Mouse (Mus musculus) layer of hippocampus, postnatal 25 days (tissue): ENCODE results near the gene Hs3st5. TPM values are rescaled to one million over a fixed set of nuclear protein-coding genes. Genes with fewer than 3 reads are reported as not detected.

ENCODE experiments used
- DNase-seq, 2 experiments: peaks; one replicate each; pipeline ENCODE4 v3.0.0; 2022; ENCODE audit warnings: mixed read lengths in 2 of 2, low spot score in 1 of 2; ENCODE audit errors: extremely low spot score in 1 of 2
- total RNA-seq, 2 experiments: library from RNA; stranded (reverse); gene quantifications; 2 replicates each; pipeline ENCODE4 v1.2.3; 2021

The Hs3st5 gene
- total RNA-seq, 2 experiments from 2014 or later, result 1.6 to 1.9 TPM

DNA sequence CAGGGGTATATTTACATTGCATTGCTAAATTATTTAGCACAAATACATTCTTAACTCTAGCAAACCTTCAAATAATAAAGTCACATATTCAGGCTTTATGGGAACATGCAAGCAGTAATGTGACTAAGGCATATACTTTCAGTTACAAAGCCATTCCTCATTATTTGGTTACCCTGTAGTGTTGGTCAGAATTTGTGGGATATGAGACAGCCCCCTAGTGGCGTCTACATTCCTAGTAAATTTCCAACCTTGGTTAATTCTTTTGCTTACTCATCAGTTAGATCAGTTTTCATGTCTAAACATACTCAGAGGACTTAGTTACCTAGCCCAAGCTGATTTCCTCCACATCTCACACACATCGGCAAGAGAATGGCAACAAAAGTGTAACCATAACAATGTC lies 285.2 kb downstream of the Hs3st5 start:
- no peak for DNase-seq

DNA sequence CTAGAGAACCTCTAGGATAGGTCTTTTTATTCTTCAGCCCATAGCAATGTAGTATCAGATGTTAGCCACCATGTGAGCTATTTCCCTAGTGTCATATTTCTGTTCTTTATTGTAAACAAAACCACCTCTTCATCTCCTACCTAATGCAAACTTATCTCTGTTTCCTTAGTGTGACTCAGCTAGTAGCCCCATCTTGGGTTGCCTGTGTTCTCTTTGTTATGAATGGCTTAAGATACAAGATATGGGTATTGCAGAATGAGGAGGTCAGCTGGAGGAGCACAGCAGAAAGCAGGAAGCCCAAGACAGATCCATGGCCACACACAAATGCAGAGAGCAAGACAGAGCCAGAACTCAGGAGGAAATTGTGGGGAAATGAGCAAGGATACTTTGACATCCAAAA lies 288.7 kb downstream of the Hs3st5 start:
- no peak for DNase-seq

DNA sequence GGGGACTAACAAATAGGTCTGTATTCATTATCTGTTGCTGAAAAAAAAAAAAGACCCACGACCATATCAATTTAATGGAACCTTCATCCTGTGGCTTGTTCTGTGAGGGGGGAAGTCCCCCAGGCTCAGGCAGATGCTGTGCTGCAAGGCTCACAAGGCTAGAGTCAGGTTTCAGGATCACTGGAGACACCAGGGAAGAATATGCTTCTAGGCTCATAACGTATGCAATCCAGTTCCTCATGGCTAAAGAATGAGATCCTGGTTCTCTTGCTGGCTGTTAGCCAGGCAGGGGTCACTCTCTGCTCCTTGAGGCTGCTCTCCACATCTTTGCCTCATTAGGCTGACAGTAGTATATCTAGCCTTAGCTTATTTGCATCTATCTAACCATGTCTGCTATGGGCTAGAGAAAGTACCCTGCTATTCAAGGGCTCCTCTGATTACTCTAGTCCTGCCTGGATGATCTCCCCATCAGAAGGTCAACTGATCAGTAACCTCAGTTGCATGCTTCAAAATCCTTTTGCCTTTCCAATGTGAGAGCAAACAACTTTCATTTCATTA lies 294.4 kb downstream of the Hs3st5 start:
- no peak for DNase-seq

DNA sequence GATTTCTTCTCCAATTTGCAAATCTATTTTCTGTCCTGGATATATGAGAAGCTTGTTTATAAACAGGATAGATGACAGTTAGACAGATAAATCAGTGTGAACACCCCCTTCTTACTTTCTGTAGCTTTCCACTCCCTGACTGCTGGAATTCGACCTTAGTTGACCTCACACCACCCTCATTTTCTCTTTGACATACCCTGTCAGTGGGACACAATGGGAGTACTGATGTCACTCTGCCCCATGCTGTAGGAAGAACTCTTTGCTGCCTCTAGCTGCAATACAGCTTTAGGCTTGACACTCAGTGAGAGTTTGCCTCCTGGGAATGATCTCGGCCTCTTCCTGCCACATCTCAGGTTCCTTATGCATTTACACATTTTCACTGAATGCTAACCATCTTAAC lies 297.1 kb downstream of the Hs3st5 start:
- DNase-seq, result no peak

DNA sequence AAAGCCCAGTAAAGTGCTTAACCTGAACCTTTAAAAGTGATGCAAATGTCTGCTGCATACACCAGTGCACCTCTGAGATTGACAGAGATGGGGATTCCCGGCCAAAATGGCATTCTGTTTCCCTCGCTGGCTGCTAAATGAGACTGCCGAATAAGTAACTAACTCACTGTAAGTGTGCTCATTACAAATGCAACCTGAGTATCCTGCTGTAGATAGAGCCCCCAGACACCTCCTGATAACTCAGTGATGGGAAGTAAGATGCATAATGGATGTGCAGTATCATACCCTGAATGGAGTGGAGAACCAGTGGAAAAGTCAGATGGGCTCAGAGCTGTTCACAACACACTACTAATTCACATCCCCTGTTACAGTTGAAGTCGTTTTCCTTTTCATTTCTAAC lies 298.7 kb downstream of the Hs3st5 start:
- DNase-seq, result no peak

DNA sequence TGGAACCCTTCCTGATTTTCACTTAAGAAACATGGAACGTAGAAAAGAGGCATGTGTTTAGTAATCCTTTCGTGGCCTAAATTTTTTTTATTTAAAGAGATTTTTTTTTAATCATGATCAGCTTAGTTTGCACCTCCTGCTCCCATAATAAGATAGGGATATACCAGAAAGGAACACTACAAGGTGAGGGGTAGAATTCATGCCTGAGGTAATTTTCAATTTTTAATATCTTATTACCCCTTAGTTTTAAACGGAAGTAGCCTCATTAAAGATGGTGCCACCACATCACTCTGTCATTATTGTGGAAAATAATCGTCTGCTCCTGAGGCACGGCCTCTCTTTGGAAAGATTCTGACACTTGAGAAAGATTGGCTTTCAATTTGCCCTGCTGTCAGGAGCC lies 299.2 kb downstream of the Hs3st5 start:
- no peak for DNase-seq

DNA sequence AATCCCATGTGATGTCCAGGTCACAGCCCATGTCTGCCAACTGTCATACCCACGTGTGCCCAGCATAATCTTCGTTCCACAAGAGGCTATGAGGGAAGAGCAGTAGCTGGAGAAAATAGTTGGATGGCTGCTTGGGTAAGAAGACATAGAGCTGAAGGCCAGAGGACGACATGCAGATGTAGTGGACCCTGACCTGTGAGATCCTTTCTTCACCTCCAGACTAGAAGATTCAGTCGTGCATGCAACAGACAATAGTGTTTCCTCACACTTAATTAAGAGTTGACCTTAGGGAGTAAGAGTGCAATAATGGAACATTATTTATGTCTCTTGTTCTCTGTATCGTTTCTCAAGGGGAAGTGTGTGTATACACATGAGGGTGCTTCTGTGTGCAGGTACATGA lies 300.4 kb downstream of the Hs3st5 start:
- DNase-seq, result no peak

DNA sequence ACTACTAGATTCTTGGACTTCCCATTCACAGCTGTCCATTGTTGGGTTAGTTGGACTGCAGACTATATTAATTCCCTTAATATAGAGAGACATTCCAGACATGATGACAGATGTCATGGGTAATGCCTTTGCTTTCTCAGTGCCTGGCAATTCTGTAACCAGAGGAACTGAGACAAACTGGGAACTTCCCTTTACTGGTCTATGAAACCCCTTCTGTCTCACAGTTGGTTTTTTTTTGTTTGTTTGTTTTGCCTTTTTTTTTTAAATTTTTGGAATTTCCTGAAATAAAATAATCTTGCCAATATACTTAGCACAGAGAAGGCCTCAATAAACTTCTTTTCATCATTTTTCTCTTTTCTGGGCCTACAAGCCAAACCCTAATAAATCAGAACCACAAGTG lies 312.3 kb downstream of the Hs3st5 start:
- DNase-seq, result no peak

DNA sequence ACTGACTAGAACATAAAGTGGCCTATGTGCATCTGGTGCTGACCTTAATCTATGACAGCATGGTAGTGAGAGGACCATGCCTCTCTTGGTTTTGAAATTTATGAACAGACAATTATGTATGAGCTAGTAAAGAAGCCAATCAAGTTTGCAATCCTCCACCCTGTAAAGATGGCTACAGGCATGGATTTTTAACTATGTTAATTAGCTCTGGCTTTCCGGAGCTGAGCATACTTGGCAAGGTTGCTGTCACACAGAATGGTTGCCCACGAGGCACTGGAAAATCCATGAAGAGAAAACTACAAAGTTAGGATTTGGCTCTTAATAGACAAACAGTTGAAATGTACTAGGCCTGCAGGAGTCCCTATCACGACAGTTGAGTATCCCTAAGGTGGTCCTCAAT lies 322.5 kb downstream of the Hs3st5 start:
- no peak for DNase-seq

DNA sequence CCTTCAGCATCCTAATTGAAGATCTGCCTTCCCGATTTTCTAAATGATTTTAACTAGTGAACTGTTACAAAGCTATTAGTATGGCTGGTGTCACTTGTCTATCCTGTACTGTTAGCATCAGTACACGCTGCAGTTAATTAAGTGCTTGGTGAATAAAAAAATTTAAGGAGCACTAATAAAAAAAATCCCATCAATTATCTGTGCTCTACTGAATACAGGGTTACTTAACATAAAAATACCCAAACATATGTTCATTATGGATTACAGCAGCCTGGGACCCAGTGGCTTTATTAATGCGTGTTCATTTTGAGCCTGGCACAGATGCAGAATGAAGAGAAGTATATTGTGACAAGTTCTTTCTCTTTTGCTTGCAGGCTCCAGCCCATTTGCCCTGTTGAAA lies 325.6 kb downstream of the Hs3st5 start:
- DNase-seq, result no peak

DNA sequence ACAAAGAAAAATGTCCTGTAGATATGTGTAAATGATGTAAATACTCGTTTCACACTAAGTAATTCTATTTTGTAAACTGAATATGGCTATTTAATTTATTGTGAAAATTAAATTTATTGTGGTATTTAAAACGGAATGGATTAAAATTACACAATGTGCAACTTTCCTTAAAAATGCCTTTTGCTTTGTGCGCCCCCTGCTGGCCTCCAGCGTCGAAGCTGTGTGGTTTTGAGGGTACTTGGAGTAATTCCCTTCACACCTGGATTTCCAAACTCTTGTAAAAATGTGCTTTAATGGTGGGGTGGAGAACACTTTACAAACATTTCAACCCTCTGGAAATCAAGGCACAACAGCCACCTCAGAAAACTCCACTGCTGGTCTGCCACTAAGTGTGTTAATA lies 327.6 kb downstream of the Hs3st5 start:
- peak; percentile 13 to 65 for DNase-seq

DNA sequence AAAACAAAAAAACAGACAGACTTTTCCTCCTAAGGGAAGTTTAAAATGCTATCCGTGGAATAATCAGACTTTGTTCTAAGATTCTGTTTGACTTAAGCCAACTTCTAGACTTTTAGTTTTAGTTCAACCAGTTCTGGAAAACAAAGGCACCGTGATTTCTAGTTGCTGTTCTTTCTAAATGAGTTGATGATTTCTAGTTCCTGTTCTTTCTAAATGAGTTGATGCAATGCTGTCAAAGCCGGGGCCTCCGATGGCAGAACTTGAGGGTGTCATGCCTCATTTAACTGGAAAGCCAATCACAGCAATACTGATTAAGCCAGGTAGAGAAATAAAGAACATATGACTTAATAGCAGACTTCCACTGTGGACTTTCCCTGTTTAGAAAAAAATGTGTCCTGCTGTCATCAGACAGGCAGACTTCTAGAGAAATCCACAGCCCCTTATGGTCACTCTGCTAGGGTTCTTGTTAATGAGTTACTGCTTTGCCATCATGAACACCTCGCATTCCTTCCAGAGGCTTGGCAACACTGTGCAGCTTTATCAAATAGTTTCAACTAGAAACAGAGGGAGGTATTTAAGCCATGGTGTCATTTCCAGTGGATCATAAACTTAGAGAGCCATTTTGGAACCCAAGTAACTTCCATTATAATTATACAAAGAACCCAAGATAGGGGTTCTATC lies 329.4 kb downstream of the Hs3st5 start:
- no peak for DNase-seq

DNA sequence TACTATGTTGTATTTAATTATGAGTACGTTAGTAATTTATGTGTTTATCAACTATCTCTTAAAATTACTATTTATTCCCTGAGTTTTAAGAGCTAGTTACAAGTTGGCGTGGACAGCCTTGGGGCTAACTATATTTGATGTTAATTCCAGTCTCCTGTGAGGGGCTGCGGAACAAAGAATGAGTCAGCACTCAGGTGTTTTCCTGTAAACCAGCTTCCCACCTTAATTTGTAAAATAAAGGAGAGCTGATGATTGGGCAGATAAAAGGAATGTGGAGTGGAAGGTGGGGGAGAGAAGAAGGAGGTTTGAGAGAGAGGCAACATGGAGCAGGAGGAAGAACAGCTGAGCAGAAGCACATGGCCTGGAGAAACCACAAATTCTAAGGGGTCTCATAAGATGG lies 343.6 kb downstream of the Hs3st5 start:
- DNase-seq, result no peak

DNA sequence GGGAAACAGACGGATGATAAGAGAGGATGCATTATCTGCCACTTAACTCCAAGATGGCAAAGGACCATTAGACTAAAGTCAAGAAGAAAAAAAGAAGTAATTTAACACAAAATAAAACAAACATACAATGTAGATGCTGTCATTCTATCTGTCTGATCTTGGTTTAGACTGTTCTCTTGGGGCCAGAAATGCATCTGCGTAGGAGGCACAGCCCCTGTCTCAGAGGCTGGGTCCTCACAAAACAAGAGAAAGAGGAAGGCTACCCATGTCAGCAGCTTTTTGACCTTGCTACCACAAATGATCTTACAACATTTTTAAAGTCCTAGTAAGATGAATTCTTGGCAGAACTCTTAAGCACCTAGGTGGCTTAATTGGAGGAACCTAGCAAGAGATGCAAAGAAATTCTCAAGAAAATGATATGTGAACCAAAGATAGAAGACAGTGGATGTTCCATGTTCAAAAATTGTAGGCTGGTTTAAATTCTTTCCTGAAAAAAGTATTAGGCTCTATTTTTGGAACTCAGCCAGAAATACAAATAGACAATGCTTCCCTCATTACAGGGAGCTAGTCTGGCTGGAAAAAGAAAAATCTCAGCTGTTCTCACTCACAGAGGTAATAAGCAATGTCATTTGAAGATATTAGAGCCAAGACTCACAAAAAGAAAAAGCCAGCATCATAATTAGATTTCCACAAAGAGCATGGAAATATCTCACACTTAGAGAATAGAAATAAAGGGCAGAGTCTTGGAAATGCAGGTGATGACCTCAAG lies 355.7 kb downstream of the Hs3st5 start:
- DNase-seq, result no peak
